ENCODE assay signal across 8 mouse cellular contexts in genomic region chr1:165707241-165707639, GRCm38 (mm10). TPM values are rescaled to one million over a fixed set of nuclear protein-coding genes. Genes with fewer than 3 reads are reported as not detected.
DNase-seq lines count a peak whose midpoint lies in the region; ATAC-seq and TF ChIP-seq lines count a peak whose summit lies in the region.

No protein-coding gene starts in this region.

- H3K9ac ChIP-seq in liver, adult 2 months (ENCODE audit: low read depth, low read length): peak overlapping the region; percentile 91
- peak overlapping the region; percentile 69 for H3K9ac ChIP-seq in embryonic facial prominence, embryonic 14.5 days (ENCODE audit: low read depth, low read length)
- peak overlapping the region; percentile 52 for H3K9ac ChIP-seq in intestine, postnatal 0 days (ENCODE audit: low read depth, low read length)
- peak overlapping the region; percentile 68; the same call in 1 of the 2 replicates for H3K9ac ChIP-seq in neural tube, embryonic 12.5 days

- no peak for TF ChIP-seq CTCF in liver, adult 2 months (IDR thresholded peaks at IDR 0.05; ENCODE audit: low read depth, low read length)
- no peak for TF ChIP-seq CTCF in intestine, postnatal 0 days (IDR thresholded peaks at IDR 0.05; ENCODE audit: low read depth)

- WGBS in liver, adult 2 months: 38% methylated on average over 10 of the region's 10 CpGs
- 29% methylated on average over 10 of the region's 10 CpGs for WGBS in embryonic facial prominence, embryonic 14.5 days
- 20% methylated on average over 10 of the region's 10 CpGs for WGBS in intestine, postnatal 0 days
- 23% methylated on average over 10 of the region's 10 CpGs for WGBS in neural tube, embryonic 12.5 days

- H3K36me3 ChIP-seq in liver, adult 2 months (ENCODE audit: control insufficient read depth, insufficient read depth, low read length): no peaks in the 10 kb centered on the region
- H3K36me3 ChIP-seq in embryonic facial prominence, embryonic 14.5 days (ENCODE audit: control insufficient read depth, insufficient read depth, low read length): no peaks in the 10 kb centered on the region
- H3K36me3 ChIP-seq in intestine, postnatal 0 days (ENCODE audit: control insufficient read depth, insufficient read depth): no peaks in the 10 kb centered on the region
- H3K36me3 ChIP-seq in neural tube, embryonic 12.5 days: no peaks in the 10 kb centered on the region

- peak overlapping the region; percentile 80 for H3K27ac ChIP-seq in liver, adult 2 months (replicated peaks; ENCODE audit: insufficient read depth, low read depth, low read length)
- 0 out of 2 replicates have a peak overlapping the region, but pooled peaks have one; percentile 3 for H3K27ac ChIP-seq in embryonic facial prominence, embryonic 14.5 days (replicated peaks; ENCODE audit: low read depth, low read length)
- no peak overlapping the region for H3K27ac ChIP-seq in intestine, postnatal 0 days (ENCODE audit: low read depth, low read length)
- no peak overlapping the region for H3K27ac ChIP-seq in neural tube, embryonic 12.5 days

- no peaks in the 10 kb centered on the region for H3K79me2 ChIP-seq in liver, adult 2 months (ENCODE audit: control insufficient read depth, insufficient read depth, low read length)

- peak overlapping the region; percentile 72 for H3K4me2 ChIP-seq in embryonic facial prominence, embryonic 14.5 days (ENCODE audit: low read depth, low read length)
- peak overlapping the region; percentile 88 for H3K4me2 ChIP-seq in intestine, postnatal 0 days (replicated peaks; ENCODE audit: low read depth)
- H3K4me2 ChIP-seq in neural tube, embryonic 12.5 days (replicated peaks): peak overlapping the region; percentile 100

- no peaks in the 10 kb centered on the region for H3K9me3 ChIP-seq in embryonic facial prominence, embryonic 14.5 days (ENCODE audit: control insufficient read depth, low read length)
- H3K9me3 ChIP-seq in intestine, postnatal 0 days (ENCODE audit: control insufficient read depth): no peaks in the 10 kb centered on the region
- no peaks in the 10 kb centered on the region for H3K9me3 ChIP-seq in neural tube, embryonic 12.5 days

- no peaks in the 10 kb centered on the region for H3K27me3 ChIP-seq in liver, adult 2 months (ENCODE audit: control insufficient read depth, insufficient read depth, low read length)
- H3K27me3 ChIP-seq in embryonic facial prominence, embryonic 14.5 days (replicated peaks; ENCODE audit: control insufficient read depth, insufficient read depth, low read length): no peaks in the 10 kb centered on the region
- no peaks in the 10 kb centered on the region for H3K27me3 ChIP-seq in intestine, postnatal 0 days (replicated peaks; ENCODE audit: control insufficient read depth, insufficient read depth, low read length)
- H3K27me3 ChIP-seq in neural tube, embryonic 12.5 days (replicated peaks): peaks cover 48% of the 10 kb centered on the region

- H3K4me1 ChIP-seq in liver, adult 2 months (ENCODE audit: control insufficient read depth, insufficient read depth, low read length): peaks cover 5% of the 10 kb centered on the region
- peaks cover 13% of the 10 kb centered on the region for H3K4me1 ChIP-seq in embryonic facial prominence, embryonic 14.5 days (ENCODE audit: control insufficient read depth, insufficient read depth, low read length)
- 0 out of 2 replicates have a peak, but pooled peaks cover 4% of the 10 kb centered on the region for H3K4me1 ChIP-seq in intestine, postnatal 0 days (replicated peaks; ENCODE audit: control insufficient read depth, insufficient read depth, low read length)
- H3K4me1 ChIP-seq in neural tube, embryonic 12.5 days: peaks cover 23% of the 10 kb centered on the region

- no peak for DNase-seq in liver, adult 2 months (ENCODE audit: extremely low read depth, low read depth, low spot score)
- no peak for DNase-seq in liver
- no peak for DNase-seq in embryonic facial prominence, embryonic 14.5 days (ENCODE audit: low spot score)
- no peak for DNase-seq in left cerebral cortex, postnatal 4 days
- DNase-seq in left cerebral cortex, postnatal 25 days (ENCODE audit: low spot score in 2 of 2): no peak
- no peak for DNase-seq in kidney, adult 9 months

- no peak for TF ChIP-seq POLR2A in liver, adult 2 months (IDR thresholded peaks at IDR 0.05; ENCODE audit: extremely low read depth, insufficient read depth, low read length)

- peak overlapping the region; percentile 98 for H3K4me3 ChIP-seq in liver, adult 2 months (ENCODE audit: insufficient read depth, low read depth, low read length)
- H3K4me3 ChIP-seq in embryonic facial prominence, embryonic 14.5 days (ENCODE audit: low read depth, low read length): peak overlapping the region; percentile 61
- peak overlapping the region; percentile 50 for H3K4me3 ChIP-seq in intestine, postnatal 0 days (ENCODE audit: low read depth, low read length)
- H3K4me3 ChIP-seq in neural tube, embryonic 12.5 days: peak overlapping the region; percentile 61

- ATAC-seq in embryonic facial prominence, embryonic 14.5 days (ENCODE audit: low read depth): no peak
- ATAC-seq in intestine, postnatal 0 days: no peak
- no peak for ATAC-seq in neural tube, embryonic 12.5 days (ENCODE audit: low FRiP score, low read depth)

- intact Hi-C loops in left cerebral cortex, postnatal 4 days (cut with DNase I): no loop called here
- intact Hi-C loops in left cerebral cortex, postnatal 25 days (cut with DNase I): no loop called here

RNA-seq across cellular contexts. Expression of gene Rcsd1, which starts 2.3 kb away (rescaled TPM):
- 2.6 and 3.0 TPM in 2 replicates for total RNA-seq in liver, adult 2 months (2014; rRNA removed)
- 2.8 and 3.3 TPM in 2 replicates for polyA plus RNA-seq in liver, adult 2 months (2012; rRNA removed)
- polyA plus RNA-seq in embryonic facial prominence, embryonic 14.5 days (2014; fragmentation: Nextera tagmentation; extraction: Ambion mirVana): 11.1 and 14.9 TPM in 2 replicates
- 11.7 and 14.2 TPM in 2 replicates for polyA plus RNA-seq in intestine, postnatal 0 days (2015; fragmentation: Nextera tagmentation; extraction: Ambion mirVana)
- polyA plus RNA-seq in neural tube, embryonic 12.5 days (2016; fragmentation: Nextera tagmentation; extraction: Ambion mirVana): 13.8 and 15.2 TPM in 2 replicates
- 1 to 10 TPM; 5.3 to 5.4 TPM for total RNA-seq in left cerebral cortex, postnatal 4 days (2021)
- 1 to 10 TPM; 4.9 to 6.0 TPM for total RNA-seq in left cerebral cortex, postnatal 25 days (2021)

RNA-seq across cellular contexts. Expression of gene Creg1, which starts 56.3 kb away (rescaled TPM):
- 414 and 570 TPM in 2 replicates for total RNA-seq in liver, adult 2 months (2014; rRNA removed)
- polyA plus RNA-seq in liver, adult 2 months (2012; rRNA removed): 420 and 447 TPM in 2 replicates
- 77.1 and 81.0 TPM in 2 replicates for polyA plus RNA-seq in embryonic facial prominence, embryonic 14.5 days (2014; fragmentation: Nextera tagmentation; extraction: Ambion mirVana)
- polyA plus RNA-seq in intestine, postnatal 0 days (2015; fragmentation: Nextera tagmentation; extraction: Ambion mirVana): 195 and 201 TPM in 2 replicates
- polyA plus RNA-seq in neural tube, embryonic 12.5 days (2016; fragmentation: Nextera tagmentation; extraction: Ambion mirVana): 33.0 and 33.1 TPM in 2 replicates
- total RNA-seq in left cerebral cortex, postnatal 4 days (2021): 10 to 100 TPM; 14.0 to 17.9 TPM
- 10 to 100 TPM; 27.1 to 28.5 TPM for total RNA-seq in left cerebral cortex, postnatal 25 days (2021)

Comparison
In these comparisons a context has a peak if more than half of its experiments do, and no peak if none do; other contexts are left out.
1. H3K27ac ChIP-seq: peak in liver, adult 2 months (single experiment) and embryonic facial prominence, embryonic 14.5 days (single experiment); none in intestine, postnatal 0 days (single experiment) and neural tube, embryonic 12.5 days (single experiment).
2. Peak in every context shown above with its lines, with median percentiles within 50 percentile points of each other: H3K4me3 ChIP-seq, H3K9ac ChIP-seq and H3K4me2 ChIP-seq.